Mouse (Mus musculus) hindbrain, embryonic 11.5 days (tissue): ENCODE measurements around the gene Rasal2. TPM values are rescaled to one million over a fixed set of nuclear protein-coding genes. Genes with fewer than 3 reads are reported as not detected.

Source experiments
- ATAC-seq: fragments of 200-750 bp; cut with Nextera tagmentation; 2 replicates; pipeline ENCODE4 v1.8.0; 2017; ENCODE audit warnings: mild to moderate bottlenecking, moderate TSS enrichment, moderate library complexity; ENCODE audit not compliant: low FRiP score
- DNase-seq: peaks from one replicate; pipeline ENCODE4 v3.0.0-alpha.2; 2015; ENCODE audit warnings: low spot score
- H3K27ac ChIP-seq: fragments of 300-500 bp; sonication (generic); 2 replicates; pipeline ENCODE4 v1.5.1; 2014; ENCODE audit warnings: mild to moderate bottlenecking, low read depth, low read length
- H3K27me3 ChIP-seq: fragments of 300-500 bp; sonication (generic); 2 replicates; pipeline ENCODE4 v1.6.1; 2014; ENCODE audit warnings: mild to moderate bottlenecking, low read length, moderate library complexity, mixed read lengths; ENCODE audit not compliant: control insufficient read depth, insufficient read depth
- H3K36me3 ChIP-seq: fragments of 300-500 bp; sonication (generic); 2 replicates; pipeline ENCODE4 v1.6.1; 2014; ENCODE audit warnings: mild to moderate bottlenecking, low read length, moderate library complexity, mixed read lengths; ENCODE audit not compliant: control insufficient read depth, insufficient read depth
- H3K4me1 ChIP-seq: fragments of 300-500 bp; sonication (generic); replicated peaks from 2 replicates; pipeline ENCODE4 v1.6.1; 2014; ENCODE audit warnings: low read length, mixed read lengths; ENCODE audit not compliant: control insufficient read depth, insufficient read depth
- H3K4me2 ChIP-seq: fragments of 300-500 bp; sonication (generic); replicated peaks from 2 replicates; pipeline ENCODE4 v1.6.1; 2014; ENCODE audit warnings: mild to moderate bottlenecking, low read depth, low read length
- H3K4me3 ChIP-seq: fragments of 300-500 bp; sonication (generic); 2 replicates; pipeline ENCODE4 v1.5.1; 2014; ENCODE audit warnings: low read depth, low read length
- H3K9ac ChIP-seq: fragments of 300-500 bp; sonication (generic); 2 replicates; pipeline ENCODE4 v1.6.1; 2014; ENCODE audit warnings: low read depth, low read length
- H3K9me3 ChIP-seq: fragments of 300-500 bp; sonication (generic); 2 replicates; pipeline ENCODE4 v1.6.1; 2016; ENCODE audit warnings: low read length; ENCODE audit not compliant: control insufficient read depth
- WGBS: fragments of 180-500 bp; shearing (Covaris S2); extraction: QIAGEN DNeasy Blood & Tissue Kit; methylation state at CpG from one replicate; pipeline ENCODE4 v1.1.7; 2014; 5-methylcytosine and 5-hydroxymethylcytosine counted together
- polyA plus RNA-seq: library from polyadenylated mRNA; unstranded; fragments of >200 nt; fragmentation: Nextera tagmentation; extraction: Ambion mirVana; gene quantifications from 2 replicates; pipeline ENCODE4 v1.2.1, GENCODE M21; 2014

The Rasal2 gene
- polyA plus RNA-seq, 1 experiment from 2014 or later = 28.5 TPM

- ATAC-seq (no peak), DNase-seq (no peak)
- Histone ChIP-seq H3K27ac (no peak overlapping the region), H3K9ac (peak overlapping the region; percentile 87), H3K4me2 (peak overlapping the region; percentile 67), H3K36me3 (no peaks in the 10 kb centered on the region), H3K9me3 (no peaks in the 10 kb centered on the region), H3K4me3 (peak overlapping the region; percentile 96), H3K27me3 (no peaks in the 10 kb centered on the region), H3K4me1 (no peaks in the 10 kb centered on the region)
- 0% methylated on average over 4 of the region's 4 CpGs for WGBS
These were observed 1.1 kb downstream of the Rasal2 start for GRCm38 (mm10) chr1:157411341-157411710.

DNA sequence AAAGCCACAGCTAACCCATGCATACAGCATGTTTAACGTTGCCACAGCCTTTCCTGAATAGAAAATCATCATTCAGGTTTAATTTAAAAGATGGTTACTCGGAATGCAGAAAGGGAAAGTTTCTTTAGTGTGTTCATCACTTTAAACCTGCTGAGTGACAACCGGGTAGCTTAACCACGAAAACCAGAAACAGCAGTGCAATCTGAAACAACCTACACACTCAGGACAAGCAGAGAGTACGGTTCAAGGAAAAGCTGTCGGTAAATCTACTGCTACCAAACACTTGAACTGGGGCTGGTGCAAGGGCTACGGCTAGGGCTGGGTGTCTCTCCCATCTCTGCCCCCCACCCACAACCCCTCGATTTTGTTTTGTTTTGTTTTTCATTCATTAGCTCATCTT lies 1.5 kb downstream of the Rasal2 start:
- Histone ChIP-seq H3K9me3 (no peaks in the 10 kb centered on the region), H3K27me3 (no peaks in the 10 kb centered on the region), H3K4me1 (no peaks in the 10 kb centered on the region), H3K4me2 (peak overlapping the region; percentile 67), H3K36me3 (no peaks in the 10 kb centered on the region), H3K4me3 (peak overlapping the region; percentile 96), H3K9ac (no peak overlapping the region), H3K27ac (no peak overlapping the region)
- 8% methylated on average over 8 of the region's 8 CpGs for WGBS
- no peak for DNase-seq
- ATAC-seq = no peak

GRCm38 (mm10) chr1:157409648-157410047 lies 2.7 kb downstream of the Rasal2 start:
- no peak overlapping the region for H3K4me2 ChIP-seq
- ATAC-seq = no peak
- 89% methylated on average over 2 of the region's 2 CpGs for WGBS

DNA sequence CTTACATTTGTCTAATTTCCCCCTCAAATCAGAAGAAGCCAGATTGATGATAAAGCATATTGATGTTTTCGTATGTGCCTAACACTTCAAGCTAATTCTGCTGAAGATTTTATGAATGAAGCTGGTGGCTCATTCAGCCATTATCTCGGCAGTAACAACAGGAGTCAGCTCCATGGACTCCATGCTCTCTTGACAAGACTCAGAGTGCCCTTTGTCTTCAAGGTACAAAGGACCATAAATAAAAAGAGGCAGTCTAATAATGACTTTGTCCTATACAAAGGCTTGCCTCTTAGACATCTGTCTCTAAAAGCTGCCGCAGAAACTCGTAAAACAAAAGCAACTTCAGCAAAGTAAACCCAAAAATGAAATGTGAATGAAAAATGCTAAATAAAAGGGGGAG lies 24.4 kb downstream of the Rasal2 start:
- Histone ChIP-seq H3K27me3 (no peaks in the 10 kb centered on the region), H3K4me1 (no peaks in the 10 kb centered on the region), H3K4me3 (no peak overlapping the region), H3K9me3 (no peaks in the 10 kb centered on the region), H3K4me2 (no peak overlapping the region), H3K27ac (no peak overlapping the region), H3K36me3 (no peaks in the 10 kb centered on the region), H3K9ac (no peak overlapping the region)
- ATAC-seq (peak; percentile 75; the same call in 1 of the 2 replicates), DNase-seq (peak; percentile 39)
- 21% methylated on average over 4 of the region's 4 CpGs for WGBS

More at GRCm38 (mm10) chr1:157409648-157410047, 2.7 kb downstream of the Rasal2 start:
- no peaks in the 10 kb centered on the region for H3K9me3 ChIP-seq
- H3K4me3 ChIP-seq = no peak overlapping the region
- no peaks in the 10 kb centered on the region for H3K4me1 ChIP-seq
- no peak overlapping the region for H3K27ac ChIP-seq
- no peak overlapping the region for H3K9ac ChIP-seq
- H3K36me3 ChIP-seq = no peaks in the 10 kb centered on the region
- no peak for DNase-seq
- no peaks in the 10 kb centered on the region for H3K27me3 ChIP-seq

DNA sequence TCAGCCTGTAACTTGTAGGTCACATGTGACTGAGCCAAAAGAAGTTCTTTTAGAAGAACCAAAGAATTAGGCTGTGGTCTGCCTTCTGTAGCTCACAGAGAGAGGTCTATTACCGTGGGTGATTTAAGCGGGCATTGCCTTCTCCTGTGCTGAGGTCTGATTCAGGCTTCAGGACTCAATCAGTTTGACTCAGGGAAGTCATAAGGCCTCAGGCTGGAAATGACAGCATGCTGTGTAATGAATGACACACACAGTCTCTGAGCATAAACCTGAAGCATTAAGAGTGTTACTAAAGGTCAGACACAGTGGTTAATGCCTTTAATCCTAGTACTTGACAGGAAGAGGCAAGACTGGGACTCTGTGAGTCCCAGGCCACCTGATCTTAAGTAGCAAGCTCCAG lies 31.7 kb downstream of the Rasal2 start:
- no peak overlapping the region for H3K27ac ChIP-seq
- H3K36me3 ChIP-seq = no peaks in the 10 kb centered on the region
- no peaks in the 10 kb centered on the region for H3K9me3 ChIP-seq
- H3K4me1 ChIP-seq = no peaks in the 10 kb centered on the region
- H3K27me3 ChIP-seq = no peaks in the 10 kb centered on the region
- DNase-seq = no peak
- H3K9ac ChIP-seq = no peak overlapping the region
- WGBS = 62% methylated on average over 2 of the region's 2 CpGs
- no peak overlapping the region for H3K4me2 ChIP-seq
- no peak for ATAC-seq
- H3K4me3 ChIP-seq = no peak overlapping the region

GRCm38 (mm10) chr1:157370397-157370796 lies 42.0 kb downstream of the Rasal2 start:
- DNase-seq = no peak
- Histone ChIP-seq H3K4me2 (no peak overlapping the region), H3K9ac (no peak overlapping the region), H3K27me3 (no peaks in the 10 kb centered on the region), H3K9me3 (no peaks in the 10 kb centered on the region), H3K27ac (no peak overlapping the region), H3K36me3 (no peaks in the 10 kb centered on the region), H3K4me1 (no peaks in the 10 kb centered on the region), H3K4me3 (no peak overlapping the region)
- no peak for ATAC-seq
- 80% methylated on average over 2 of the region's 2 CpGs for WGBS

- no peak overlapping the region for H3K4me2 ChIP-seq
- ATAC-seq (no peak), DNase-seq (no peak)
- no peaks in the 10 kb centered on the region for H3K9me3 ChIP-seq
- H3K36me3 ChIP-seq = no peaks in the 10 kb centered on the region
- no peak overlapping the region for H3K4me3 ChIP-seq
- WGBS = 68% methylated on average over 5 of the region's 5 CpGs
- H3K9ac ChIP-seq = no peak overlapping the region
- H3K27me3 ChIP-seq = no peaks in the 10 kb centered on the region
- H3K27ac ChIP-seq = no peak overlapping the region
- H3K4me1 ChIP-seq = no peaks in the 10 kb centered on the region
These were observed 44.1 kb downstream of the Rasal2 start for GRCm38 (mm10) chr1:157368316-157368715.

DNA sequence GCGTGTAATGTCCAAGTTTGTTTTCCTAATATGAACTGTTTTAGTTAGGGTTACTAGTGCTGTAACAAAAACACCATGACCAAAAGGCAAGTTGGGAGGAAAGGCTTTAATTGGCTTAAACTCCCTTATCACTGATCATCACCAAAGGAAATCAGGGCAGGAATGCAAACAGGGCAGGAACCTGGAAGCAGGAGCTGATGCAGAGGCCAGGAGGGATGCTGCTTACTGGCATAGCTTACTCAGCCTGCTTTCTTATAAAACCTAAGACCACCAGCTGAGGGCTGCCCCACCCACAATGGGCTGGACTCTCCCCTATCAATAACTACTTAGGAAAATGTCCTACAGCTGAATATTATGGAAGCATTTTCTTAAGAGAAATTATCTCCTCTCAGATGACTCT lies 65.7 kb downstream of the Rasal2 start:
- Histone ChIP-seq H3K27ac (no peak overlapping the region), H3K27me3 (no peaks in the 10 kb centered on the region), H3K9ac (no peak overlapping the region), H3K4me2 (no peak overlapping the region), H3K36me3 (no peaks in the 10 kb centered on the region), H3K4me3 (no peak overlapping the region), H3K9me3 (no peaks in the 10 kb centered on the region), H3K4me1 (no peaks in the 10 kb centered on the region)
- no peak for DNase-seq
- no peak for ATAC-seq
- 76% methylated on average over 1 of the region's 1 CpGs for WGBS

- H3K4me2 ChIP-seq = no peak overlapping the region
- no peaks in the 10 kb centered on the region for H3K27me3 ChIP-seq
- H3K27ac ChIP-seq = no peak overlapping the region
- no peak overlapping the region for H3K4me3 ChIP-seq
- no peak overlapping the region for H3K9ac ChIP-seq
- DNase-seq (no peak), ATAC-seq (no peak)
- H3K9me3 ChIP-seq = no peaks in the 10 kb centered on the region
- H3K4me1 ChIP-seq = no peaks in the 10 kb centered on the region
- H3K36me3 ChIP-seq = no peaks in the 10 kb centered on the region
These were observed 68.9 kb downstream of the Rasal2 start for GRCm38 (mm10) chr1:157343519-157343918.
